Mouse (Mus musculus) gastrocnemius, adult 8-10 months (tissue): ENCODE data around the gene Aatf. TPM values are rescaled to one million over a fixed set of nuclear protein-coding genes. Genes with fewer than 3 reads are reported as not detected.
"Not testable (repeated sequence)": the region's sequence is repeated elsewhere in the genome, so short reads cannot be mapped to it uniquely, and the experiment has no call there.

Experiments
- DNase-seq, 2 experiments: peaks; one replicate each; pipeline ENCODE4 v3.0.0; 2022; ENCODE audit warnings: low spot score in 2 of 2
- total RNA-seq, 4 experiments: library from RNA; stranded (reverse); gene quantifications; 2 replicates each; pipeline ENCODE4 v1.2.4; 2022

Aatf gene
- total RNA-seq, 4 experiments from 2014 or later = 10.2 to 14.5 (median 13.7) TPM

DNA sequence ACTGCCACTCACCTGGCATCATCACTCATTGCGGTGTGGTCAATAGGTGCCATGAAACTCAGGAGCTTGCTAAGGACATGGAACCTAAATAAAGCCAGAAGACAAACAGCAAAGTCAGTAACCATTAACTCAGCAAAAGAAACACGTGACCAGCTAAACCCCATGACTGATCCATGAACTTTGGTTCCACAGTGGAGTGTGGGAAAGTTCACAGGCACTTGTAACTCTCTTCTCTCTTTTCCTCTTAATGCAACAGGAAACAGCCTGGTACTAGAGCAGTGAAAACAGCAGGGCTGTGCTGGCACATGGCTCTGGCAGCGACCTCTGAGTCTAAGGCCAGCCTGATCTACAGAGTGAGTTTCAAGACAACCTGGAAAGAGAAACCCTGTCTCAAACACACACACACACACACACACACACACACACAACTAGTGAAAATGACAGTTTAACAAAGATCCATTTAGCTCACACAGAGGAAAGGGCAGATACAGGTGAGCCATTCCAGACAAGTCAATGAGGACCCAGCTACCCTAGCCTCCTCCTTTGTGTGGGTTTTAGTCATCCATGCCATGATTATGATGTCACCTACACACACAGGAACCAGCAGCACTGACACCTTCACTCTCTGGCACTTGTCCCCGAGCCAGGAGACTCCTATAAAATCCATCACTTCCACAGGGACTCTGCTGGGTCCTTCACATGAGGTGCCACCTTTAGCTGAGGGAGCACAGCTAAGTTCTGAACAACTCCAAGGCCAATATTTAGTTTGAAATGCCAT, 70.6 kb downstream of the Aatf start:
- DNase-seq = no peak

DNA sequence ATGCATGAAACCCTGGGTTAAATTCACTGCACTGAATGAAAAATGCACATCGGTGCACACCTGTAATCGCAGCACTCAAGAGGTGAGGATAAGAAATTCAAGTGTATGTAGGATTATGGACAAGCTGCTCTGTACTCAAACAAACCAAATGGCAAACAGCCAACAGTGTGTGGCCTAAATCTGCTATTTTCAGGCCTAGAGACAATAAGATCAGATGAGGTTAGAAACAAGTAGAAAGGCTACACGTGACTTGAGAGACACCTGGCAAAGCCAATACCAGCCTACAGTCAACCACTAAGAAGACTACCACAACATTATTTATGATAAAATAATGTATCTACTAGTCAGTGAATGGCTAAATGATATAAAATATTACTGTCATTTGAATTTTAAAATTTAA, 72.9 kb downstream of the Aatf start:
- no peak for DNase-seq

DNA sequence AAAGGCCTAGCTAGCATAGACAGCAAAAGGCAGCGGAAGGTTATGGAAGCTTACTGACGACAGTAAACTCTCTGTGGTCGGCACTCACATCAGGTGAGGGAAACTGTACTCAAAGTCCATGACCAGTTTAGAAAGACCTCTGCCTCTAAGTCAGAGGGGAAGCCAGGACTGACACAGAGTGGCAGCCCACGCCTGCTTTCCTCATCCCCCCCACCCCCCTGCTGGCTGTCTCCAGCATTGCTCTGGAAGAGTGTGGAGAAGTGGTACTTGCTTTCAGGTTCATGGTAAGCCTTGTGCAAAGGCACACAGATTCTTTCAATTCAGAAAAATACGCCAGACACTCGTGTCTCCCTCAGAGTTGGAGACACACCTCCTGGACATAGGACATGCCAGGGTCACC, 78.4 kb downstream of the Aatf start:
- no peak for DNase-seq

DNA sequence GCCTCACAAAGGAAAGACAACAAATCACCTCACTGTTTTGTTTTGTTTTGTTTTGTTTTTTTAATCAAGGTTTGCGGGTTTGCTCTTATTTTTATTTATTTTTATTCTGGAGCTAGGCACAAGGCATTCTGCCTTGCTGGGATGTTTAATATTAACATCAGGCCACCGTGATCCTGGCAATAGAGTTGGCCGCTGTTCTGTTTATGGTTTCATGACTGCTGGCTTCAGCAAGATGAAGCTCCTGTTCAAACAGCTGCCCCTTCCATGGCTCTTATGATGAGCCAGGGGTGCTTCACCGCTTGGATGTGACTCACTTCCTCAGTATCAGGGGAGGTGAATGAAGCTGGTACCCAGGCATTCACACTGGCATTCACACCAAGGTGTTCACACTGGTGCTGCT, 83.0 kb downstream of the Aatf start:
- DNase-seq = no peak

DNA sequence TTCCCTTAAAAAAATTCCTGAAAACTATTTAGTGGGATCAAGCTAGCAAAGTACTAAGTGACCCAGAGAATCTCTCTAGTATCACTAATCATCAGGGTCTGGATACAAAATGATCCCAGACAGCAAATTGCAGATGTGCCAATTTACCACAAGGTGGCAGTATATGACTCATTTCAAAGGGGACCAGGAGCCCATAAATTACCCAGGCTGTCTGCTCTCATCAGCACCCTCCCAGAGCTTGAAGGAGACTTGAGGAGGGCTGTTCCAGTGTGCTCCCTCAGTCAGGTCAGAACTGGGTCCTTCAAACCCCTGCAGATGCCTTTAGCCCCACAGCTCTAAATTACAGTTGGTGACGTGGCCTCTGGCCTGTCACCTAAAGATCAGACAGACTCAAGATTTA, 83.7 kb downstream of the Aatf start:
- no peak for DNase-seq

DNA sequence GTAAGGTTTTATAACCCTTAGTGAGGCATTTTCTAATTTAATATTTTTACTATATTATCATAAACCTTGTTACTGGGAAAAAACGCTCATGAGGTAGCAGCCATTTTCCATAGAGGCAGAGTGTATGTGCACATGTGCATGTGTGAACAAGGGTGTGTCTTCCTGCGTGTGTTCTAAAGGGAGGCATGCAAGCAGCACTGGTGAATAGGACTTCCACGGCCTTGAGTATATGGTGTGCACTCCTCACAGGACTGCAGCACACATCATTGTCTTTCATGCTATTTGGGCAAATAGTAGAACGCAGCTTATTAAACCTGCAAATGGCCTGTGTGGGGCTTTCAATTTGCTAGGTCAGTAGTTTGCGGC, 86.7 kb downstream of the Aatf start:
- DNase-seq = no peak

DNA sequence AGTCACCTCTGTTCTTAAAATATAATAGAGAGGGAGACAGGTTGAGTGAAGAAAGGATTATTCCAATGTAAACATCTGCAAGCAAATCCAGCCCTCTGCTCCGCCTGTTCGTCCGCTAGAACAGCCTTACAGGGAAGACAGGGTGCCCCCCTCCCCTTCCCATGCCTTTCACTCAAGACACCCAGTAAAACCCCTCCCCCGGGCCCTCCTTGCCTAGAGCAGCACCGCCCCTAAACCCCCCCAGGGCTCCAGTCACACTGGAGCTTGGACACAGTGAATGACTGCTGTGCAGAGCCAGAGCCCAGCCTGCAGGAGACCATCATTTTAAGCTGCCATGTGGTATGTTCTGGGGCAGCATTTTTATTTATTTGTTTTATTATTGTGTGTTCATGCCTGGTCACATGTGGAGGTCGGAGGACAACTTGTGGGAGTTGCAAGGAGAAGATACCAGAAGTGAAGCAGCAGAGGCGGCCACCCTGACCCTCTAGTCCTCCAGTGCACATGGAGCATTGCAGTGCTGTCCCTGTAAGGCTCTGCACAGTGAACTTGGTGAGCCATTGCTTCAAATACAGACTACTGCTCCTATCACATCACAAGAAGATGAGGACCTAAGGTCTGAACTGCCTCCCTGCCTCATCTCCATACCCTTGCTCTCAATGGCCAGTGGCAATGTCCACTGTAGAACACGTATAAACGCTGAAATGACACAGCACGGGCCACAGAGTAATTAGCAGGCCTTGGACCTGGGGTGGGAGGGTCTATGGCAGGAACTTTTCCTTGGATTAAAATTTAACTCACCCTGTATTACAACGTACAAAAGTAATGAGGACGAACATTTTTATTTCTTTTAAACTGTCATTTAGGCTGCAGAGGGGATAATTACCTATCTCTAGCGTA, 87.3 kb downstream of the Aatf start:
- no peak for DNase-seq

DNA sequence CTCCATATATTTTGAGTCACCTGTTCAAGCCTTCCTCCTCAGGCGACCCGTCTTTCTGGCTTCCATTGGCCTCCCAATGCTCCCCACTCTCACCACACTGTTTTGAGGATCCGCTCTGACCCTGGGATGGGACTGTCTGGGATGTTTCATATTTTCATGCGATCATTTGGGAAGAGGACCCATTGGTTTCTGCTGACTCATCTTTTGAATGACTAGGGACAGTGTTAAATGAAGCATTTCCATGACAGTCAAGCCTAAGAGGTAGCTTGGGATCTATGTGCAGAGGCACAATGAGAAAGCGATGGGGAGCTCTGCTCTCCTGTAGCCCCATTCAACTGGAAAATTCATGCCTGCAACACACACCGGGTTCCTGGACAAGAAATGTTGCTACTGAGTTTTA, 92.5 kb downstream of the Aatf start:
- DNase-seq = no peak

DNA sequence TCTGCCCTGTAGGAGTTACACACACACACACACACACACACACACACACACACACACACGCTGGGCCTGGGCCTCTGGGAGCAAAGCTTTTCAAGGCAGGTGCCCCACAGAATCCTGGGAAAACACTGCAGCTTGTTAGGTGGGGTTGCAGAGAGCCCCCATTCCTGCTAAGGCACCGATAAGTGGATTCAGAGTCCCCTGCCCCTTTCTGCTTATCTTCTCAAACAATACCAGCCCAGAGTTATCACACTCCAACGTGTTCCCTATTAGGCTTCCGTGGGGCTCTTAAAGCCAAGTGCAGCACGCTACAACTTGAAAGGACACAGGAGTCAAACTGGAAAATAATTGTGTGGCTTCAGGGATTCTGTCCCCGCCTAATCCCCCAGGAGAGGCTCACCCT, 100.2 kb downstream of the Aatf start:
- no peak for DNase-seq

DNA sequence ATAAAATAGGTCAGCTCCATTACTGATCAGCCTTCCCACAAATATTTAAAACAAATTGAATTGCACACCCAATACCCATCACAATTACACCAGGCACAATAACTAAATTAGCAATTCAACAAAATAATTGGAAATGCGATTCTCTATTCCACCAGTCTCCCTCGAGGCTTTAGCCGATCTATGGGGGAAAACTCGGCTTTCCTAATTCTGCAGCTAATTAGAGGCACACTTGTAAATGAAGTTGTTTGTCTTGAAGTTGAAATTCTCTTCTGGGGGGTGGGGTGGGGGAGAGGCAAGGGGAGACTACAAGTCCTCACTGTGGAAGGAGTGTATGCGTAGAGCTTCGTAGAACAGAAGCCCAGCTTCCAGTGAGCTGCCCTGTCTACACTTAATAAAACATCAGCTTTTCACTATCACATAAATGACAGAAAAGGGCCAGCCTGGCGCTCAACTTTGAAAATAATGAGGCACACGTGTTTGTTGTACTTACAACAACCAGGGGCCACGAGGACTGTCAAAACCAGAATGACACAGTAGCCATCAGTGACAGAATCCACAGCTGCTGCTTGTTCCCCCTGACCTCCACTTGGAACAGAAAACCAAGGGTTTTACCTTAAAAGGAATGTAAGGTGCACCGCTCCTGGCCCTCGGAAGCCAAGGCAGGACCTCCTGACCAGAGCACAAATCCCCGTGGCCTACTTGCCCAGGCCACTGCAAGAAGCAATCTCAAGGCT, 101.0 kb downstream of the Aatf start:
- no peak for DNase-seq

DNA sequence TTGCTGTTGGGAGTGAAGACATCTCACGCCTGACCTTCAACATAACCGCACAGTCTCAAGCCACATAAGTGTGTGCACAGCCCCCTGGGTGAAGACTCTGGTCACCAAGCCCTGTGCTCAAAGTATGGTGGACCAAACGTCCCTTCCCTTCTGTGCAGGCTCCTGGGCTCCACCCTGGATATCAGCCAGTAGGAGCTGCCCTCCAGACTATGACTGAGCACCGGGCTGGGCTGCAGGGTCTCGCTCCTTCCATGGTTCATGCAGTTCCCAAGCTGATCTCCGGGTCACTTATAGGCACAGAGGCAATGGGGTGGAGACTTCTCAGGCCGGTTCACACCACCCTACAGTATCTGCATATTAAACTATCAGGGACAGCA, 101.7 kb downstream of the Aatf start:
- no peak for DNase-seq

DNA sequence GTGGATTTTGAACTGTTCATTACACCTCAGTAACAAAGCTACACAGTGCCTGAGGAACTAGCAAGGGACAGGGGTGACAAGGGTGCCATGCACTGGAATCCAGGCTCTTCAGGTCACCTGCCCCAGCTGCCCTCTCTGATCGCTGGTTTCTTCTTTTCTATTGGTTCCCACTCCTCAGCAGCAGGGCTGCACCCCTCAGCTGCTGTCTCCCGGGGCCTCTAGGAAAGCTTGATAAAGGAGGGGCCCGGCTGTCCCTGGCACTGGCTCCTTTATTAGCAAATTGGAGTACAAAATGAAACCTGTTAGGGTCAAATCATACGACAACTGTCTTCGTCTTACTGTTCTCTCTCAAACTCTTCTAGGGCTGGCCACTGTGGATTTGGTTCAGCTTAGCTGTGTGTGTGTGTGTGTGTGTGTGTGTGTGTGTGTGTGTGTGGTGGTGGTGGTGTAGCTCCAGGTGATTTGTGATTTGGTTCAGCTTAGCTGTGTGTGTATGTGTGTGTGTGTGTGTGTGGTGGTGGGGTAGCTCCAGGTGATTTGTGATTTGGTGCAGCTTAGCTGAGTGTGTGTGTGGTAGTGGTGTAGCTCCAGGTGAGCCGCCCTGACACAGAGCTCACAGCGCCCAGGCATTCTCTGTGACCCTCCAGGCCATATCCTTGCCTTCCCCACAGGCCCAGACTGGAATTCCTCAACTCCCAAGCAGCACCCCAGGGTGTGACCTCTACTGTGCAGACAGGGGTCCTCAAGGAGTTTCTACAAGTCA, 102.3 kb downstream of the Aatf start:
- DNase-seq = no peak

DNA sequence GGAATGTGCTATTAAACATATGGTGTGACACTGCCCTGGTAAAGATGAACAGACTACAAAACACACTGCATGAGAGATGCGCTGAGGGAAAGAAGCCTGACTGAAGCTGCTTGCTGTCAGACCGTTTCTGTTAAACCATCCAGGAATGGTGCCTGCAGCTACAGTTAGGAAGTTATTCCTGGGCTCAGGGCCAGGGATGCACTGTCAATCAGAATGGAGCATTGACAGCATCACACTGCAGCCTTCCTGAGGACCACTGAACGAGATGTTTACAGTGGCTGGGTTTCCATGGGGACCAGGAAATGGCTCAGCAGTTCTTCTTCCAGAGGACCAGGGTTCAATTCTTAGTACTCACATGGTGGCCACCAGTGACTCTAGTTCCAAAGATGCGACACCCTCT, 102.9 kb downstream of the Aatf start:
- no peak for DNase-seq

DNA sequence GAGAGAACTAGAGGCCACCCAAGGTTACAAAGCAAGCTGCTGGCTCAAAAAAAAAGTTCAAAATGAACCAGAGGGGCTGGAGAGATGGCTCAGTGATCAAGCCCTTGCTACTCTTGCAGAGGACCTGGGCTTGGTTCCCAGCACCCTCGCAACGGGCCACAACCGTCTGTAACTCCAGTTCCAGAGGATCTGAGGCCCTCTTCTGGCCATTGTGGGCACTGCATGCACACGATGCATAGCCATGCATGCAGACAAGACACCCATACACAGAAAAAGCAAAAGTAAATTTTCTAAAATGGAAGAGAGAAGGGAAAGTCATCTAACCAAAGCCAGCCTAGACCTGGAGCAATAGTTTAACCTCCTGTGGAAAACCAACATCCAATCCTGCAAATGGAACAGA, 106.6 kb downstream of the Aatf start:
- DNase-seq = no peak

DNA sequence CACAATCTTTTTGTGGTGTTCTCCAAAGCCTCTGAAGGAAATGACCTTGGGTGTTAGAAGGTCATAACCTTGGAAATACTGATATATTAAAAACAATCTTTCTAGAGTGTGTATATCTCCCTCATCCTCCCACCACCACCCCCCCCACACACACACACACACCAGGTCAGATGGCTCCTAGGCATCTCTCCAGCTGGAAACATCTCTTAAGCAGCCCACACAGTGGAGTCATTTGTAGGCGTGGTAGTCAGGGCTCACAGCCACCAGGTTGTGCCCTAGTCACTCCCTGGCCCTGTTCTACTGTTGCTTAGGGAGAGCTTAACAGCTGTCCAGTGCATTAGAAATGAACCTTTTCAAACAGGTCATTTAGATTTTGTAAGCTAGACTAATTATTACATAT, 118.3 kb downstream of the Aatf start:
- DNase-seq = no peak

DNA sequence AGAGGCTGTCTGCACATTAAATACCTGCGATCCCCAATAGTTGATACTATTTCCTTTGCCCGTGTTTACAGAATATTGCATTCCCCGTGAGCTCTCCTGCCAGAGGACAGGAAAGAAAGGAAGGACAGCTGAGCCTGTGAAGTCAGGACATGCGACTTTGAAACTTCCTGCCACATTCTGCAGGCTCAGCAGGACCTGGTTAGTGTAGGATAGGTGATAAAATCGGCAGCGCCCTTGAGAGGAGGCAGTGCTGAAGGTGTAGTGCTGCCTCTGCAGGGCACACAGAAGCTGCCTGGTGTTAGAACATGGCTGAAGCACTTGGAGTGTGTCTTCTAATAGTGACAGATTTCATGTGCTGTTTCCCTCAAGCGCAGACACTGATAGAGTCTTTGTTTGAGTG, 119.8 kb downstream of the Aatf start:
- DNase-seq = no peak

DNA sequence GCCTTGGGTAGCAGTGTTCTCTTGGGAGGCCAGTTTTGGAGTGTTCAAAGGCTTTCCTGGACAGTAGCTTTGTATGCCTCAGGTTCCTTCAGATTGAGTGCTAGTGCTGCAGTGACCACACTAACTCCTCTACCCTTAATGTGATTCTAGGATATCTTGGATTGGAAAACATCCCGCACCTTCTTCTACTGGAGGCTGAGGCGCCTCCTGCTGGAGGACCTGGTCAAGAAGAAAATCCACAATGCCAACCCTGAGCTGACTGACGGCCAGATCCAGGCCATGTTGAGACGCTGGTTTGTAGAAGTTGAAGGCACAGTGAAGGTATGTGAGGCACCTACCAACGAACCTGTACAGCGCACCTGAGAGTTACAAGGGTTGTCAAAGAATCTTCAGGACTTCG, 121.3 kb downstream of the Aatf start:
- not testable (repeated sequence) for DNase-seq

DNA sequence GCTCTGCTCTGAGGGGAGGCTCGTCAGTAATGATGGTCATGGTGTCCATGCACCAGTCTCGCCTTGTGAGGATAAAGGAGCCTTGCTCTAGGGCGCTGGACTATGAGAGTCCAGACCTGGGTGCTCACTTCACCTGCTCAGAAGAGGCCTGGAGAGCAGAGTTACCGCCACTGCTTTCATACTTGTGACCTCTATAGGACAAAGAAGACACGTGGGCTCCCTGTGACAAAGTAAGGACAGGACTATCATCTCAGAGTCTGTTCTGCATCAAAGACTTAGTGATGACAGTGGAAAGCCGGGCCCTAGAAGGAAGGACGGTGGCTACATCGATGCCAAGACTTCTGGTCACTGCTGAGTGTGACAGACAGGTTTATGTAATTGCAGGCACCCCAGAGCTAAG, 122.2 kb downstream of the Aatf start:
- DNase-seq = no peak

DNA sequence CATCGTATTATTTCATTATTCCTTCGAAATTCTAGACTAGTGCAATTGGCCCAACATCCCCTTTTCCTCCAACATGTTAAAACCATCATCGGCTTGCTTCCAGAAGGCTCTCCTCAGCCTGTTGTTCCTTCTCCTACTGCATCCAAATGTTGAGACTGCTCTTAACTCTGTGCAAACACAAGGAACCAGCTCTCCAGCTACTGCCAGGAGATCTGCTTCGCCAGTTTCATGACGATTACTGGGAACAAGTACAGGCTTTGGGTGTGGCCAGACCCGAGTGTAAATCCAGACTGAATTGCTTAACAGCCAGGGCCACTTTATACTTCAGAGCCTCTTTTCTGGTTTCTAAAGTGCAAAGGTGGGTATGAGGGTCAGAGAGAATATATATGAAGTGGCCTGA, 124.0 kb downstream of the Aatf start:
- DNase-seq = peak; percentile 9 to 16

DNA sequence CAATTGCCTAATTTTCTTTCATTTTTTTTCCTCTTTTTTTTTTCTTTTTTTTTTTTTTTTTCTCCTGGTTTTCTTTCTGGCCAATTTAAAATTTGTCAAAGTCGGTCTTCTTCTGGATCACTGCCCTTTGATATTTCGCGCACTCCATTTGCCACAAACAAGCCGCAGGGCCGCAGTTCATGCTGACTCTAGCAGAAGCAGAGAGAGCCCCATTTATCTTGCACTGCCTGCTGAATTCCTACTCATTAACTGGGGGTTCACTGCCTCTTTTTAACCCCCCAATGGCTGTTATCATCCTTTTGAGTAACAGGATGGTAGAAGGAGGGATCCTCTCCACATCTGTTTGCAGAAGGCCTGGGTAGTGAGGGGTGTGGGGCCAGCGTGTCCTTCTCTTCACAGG, 129.4 kb downstream of the Aatf start:
- DNase-seq = no peak

DNA sequence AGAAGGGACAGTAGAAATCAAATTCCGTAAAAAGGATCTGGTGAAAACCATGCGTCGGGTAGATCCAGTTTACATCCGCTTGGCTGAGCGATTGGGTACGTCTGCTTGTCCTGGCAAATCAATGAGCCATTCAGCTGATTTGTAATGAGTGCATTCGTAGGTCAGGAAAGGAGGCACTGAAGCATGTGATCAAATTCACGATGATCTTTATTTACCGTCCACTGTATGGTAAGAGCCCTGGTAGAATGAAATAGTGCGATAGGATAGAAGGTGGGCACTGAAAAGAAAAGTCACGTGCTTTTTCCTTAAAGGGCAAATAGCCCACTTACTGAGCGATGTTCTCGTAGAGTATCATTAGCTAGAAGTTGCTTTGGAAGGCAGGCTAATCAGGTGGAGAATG, 130.9 kb downstream of the Aatf start:
- no peak for DNase-seq
